Mouse (Mus musculus) forebrain, embryonic 11.5 days (tissue): ENCODE results near the gene Rcan2. TPM values are rescaled to one million over a fixed set of nuclear protein-coding genes. Genes with fewer than 3 reads are reported as not detected.

Experiments used
- ATAC-seq: fragments of 200-750 bp; cut with Nextera tagmentation; replicated peaks from 2 replicates; pipeline ENCODE4 v1.8.0; 2017; ENCODE audit warnings: moderate TSS enrichment; ENCODE audit not compliant: low FRiP score
- DNase-seq: peaks from one replicate; pipeline ENCODE4 v3.0.0-alpha.2; 2017; ENCODE audit warnings: low spot score
- H3K27ac ChIP-seq: fragments of 300-500 bp; sonication (generic); 2 replicates; pipeline ENCODE4 v1.5.1; 2014; ENCODE audit warnings: low read depth, low read length
- H3K27me3 ChIP-seq: fragments of 300-500 bp; sonication (generic); 2 replicates; pipeline ENCODE4 v1.6.1; 2014; ENCODE audit warnings: mild to moderate bottlenecking, low read length, mixed read lengths; ENCODE audit not compliant: control insufficient read depth, insufficient read depth
- H3K36me3 ChIP-seq: fragments of 300-500 bp; sonication (generic); 2 replicates; pipeline ENCODE4 v1.6.1; 2014; ENCODE audit warnings: mild to moderate bottlenecking, low read length, moderate library complexity, mixed read lengths; ENCODE audit not compliant: control insufficient read depth, insufficient read depth
- H3K4me1 ChIP-seq: fragments of 300-500 bp; sonication (generic); replicated peaks from 2 replicates; pipeline ENCODE4 v1.6.1; 2014; ENCODE audit warnings: low read length, mixed read lengths; ENCODE audit not compliant: control insufficient read depth, insufficient read depth
- H3K4me2 ChIP-seq: fragments of 300-500 bp; sonication (generic); 2 replicates; pipeline ENCODE4 v1.6.1; 2014; ENCODE audit warnings: low read depth, mild to moderate bottlenecking, low read length, moderate library complexity, mixed read lengths; ENCODE audit not compliant: severe bottlenecking
- H3K4me3 ChIP-seq: fragments of 300-500 bp; sonication (generic); 2 replicates; pipeline ENCODE4 v1.5.1; 2014; ENCODE audit warnings: low read depth, low read length
- H3K9ac ChIP-seq: fragments of 300-500 bp; sonication (generic); 2 replicates; pipeline ENCODE4 v1.6.1; 2014; ENCODE audit warnings: low read length
- H3K9me3 ChIP-seq: fragments of 300-500 bp; sonication (generic); 2 replicates; pipeline ENCODE4 v1.6.1; 2016; ENCODE audit warnings: low read length, mixed read lengths; ENCODE audit not compliant: control insufficient read depth
- WGBS: fragments of 180-500 bp; shearing (Covaris S2); extraction: QIAGEN DNeasy Blood & Tissue Kit; methylation state at CpG from one replicate; pipeline ENCODE4 v1.1.7; 2014; 5-methylcytosine and 5-hydroxymethylcytosine counted together
- polyA plus RNA-seq: library from polyadenylated mRNA; unstranded; fragments of >200 nt; fragmentation: Nextera tagmentation; extraction: Ambion mirVana; gene quantifications from 2 replicates; pipeline ENCODE4 v1.2.1, GENCODE M21; 2014

The Rcan2 gene
- polyA plus RNA-seq, 1 experiment from 2014 or later: 20.6 TPM

DNA sequence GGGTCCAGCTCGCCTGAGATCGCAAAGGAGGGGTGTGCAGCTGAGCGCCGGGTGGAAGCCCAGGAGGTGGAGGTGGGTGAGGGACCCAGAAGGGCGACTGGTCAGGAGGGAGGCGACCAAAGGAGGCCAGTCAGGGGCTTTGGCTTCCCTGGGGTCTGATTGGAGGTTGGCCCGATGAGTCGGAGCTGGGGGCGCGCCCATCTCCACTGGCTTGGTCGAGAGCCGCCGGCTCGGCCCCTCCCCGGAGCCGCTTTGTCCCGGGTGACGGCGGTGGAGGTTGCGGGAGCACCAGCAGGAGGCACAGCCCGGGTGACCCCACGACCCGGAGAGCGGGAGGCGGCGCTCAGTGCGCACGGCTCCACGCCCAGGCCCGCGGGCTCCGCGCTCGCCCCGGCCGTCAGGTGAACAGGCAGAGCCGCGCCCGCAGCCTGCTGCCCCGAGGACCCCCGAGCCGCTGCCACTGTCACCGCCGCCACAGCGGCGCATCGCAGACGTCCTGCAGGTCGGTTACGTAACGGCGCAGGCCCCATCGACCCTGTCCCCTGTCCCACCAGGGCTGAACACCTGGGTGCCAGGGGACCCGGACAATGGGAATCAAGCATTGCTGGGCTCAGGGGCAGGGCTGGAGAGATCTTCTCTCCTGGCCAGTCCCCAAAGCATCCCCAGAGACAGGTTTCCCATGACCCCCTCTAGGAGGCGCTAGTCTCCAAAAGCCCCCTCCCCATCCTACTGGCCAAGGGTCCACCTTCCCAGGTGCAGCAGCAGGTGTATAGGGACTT, 633 bp downstream of the Rcan2 start:
- H3K4me3 ChIP-seq: peak overlapping the region; percentile 63
- no peaks in the 10 kb centered on the region for H3K9me3 ChIP-seq
- ATAC-seq (peak; percentile 90), DNase-seq (peak; percentile 79)
- under 1% methylated on average over 54 of the region's 55 CpGs for WGBS
- H3K4me1 ChIP-seq: peaks cover 4% of the 10 kb centered on the region; the same call in 1 of the 2 replicates
- H3K9ac ChIP-seq: peak overlapping the region; percentile 66
- H3K27me3 ChIP-seq: no peaks in the 10 kb centered on the region
- H3K27ac ChIP-seq: no peak overlapping the region
- no peaks in the 10 kb centered on the region for H3K36me3 ChIP-seq
- H3K4me2 ChIP-seq: peak overlapping the region; percentile 93

DNA sequence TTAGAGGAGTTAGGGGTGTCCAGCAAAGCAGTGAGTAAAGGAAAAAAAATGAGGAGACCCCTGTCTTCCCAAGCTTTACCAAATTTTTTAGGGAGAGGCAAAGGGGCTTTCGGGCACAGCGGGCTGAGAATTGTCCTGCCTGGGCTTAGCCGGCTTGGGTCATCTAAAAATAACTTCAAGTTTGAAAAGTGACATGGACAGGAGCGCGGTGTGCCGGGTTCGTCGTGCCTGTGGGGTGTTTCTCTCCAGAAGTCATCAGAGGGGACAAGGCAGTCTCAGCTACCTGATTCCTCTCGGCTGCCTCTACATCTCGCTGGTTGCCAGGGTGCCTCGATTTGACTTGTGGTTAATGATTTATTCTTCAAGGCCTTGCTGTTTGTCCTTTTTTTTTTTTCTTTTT, 1.3 kb downstream of the Rcan2 start:
- no peak overlapping the region; the same call in 1 of the 2 replicates for H3K9ac ChIP-seq

DNA sequence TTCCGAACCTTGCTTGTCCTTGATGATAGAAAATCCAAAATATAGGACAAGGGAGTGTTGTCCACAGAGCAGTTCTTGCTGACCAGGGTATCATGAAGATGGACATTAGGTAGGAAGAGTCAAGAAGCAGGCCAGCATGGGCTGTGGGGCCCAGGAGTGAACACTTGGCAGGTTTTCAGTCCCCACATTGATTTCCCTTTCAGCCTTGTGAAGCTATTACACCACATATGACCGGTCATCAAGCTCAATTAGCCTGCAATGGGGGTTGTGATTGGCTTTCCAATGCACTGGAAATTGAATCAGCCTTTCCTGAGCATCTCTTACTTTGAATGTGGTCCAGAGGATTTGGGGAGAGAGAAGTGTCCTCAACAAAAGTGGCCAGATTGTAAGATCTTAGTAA, 2.0 kb downstream of the Rcan2 start:
- Histone ChIP-seq H3K4me2 (no peak overlapping the region), H3K27me3 (no peaks in the 10 kb centered on the region), H3K9me3 (no peaks in the 10 kb centered on the region), H3K9ac (no peak overlapping the region), H3K4me3 (no peak overlapping the region), H3K36me3 (no peaks in the 10 kb centered on the region), H3K27ac (no peak overlapping the region), H3K4me1 (peaks cover 4% of the 10 kb centered on the region; the same call in 1 of the 2 replicates)
- WGBS: 86% methylated on average over 2 of the region's 2 CpGs
- no peak for DNase-seq
- ATAC-seq: no peak

More for the DNA sequence above, 1.3 kb downstream of the Rcan2 start:
- no peaks in the 10 kb centered on the region for H3K27me3 ChIP-seq
- H3K27ac ChIP-seq: no peak overlapping the region
- H3K9me3 ChIP-seq: no peaks in the 10 kb centered on the region
- H3K36me3 ChIP-seq: no peaks in the 10 kb centered on the region
- peak overlapping the region; percentile 93 for H3K4me2 ChIP-seq
- 66% methylated on average over 11 of the region's 11 CpGs for WGBS
- H3K4me1 ChIP-seq: peaks cover 4% of the 10 kb centered on the region; the same call in 1 of the 2 replicates
- ATAC-seq (no peak), DNase-seq (no peak)
- no peak overlapping the region for H3K4me3 ChIP-seq

- no peak for ATAC-seq
- Histone ChIP-seq H3K9me3 (no peaks in the 10 kb centered on the region), H3K9ac (no peak overlapping the region), H3K4me3 (no peak overlapping the region), H3K4me1 (peaks cover 4% of the 10 kb centered on the region; the same call in 1 of the 2 replicates), H3K36me3 (no peaks in the 10 kb centered on the region), H3K27me3 (no peaks in the 10 kb centered on the region), H3K27ac (no peak overlapping the region), H3K4me2 (no peak overlapping the region)
- WGBS: 89% methylated on average over 6 of the region's 6 CpGs
- DNase-seq: no peak
Observed at GRCm38 (mm10) chr17:43803764-43804163, 2.6 kb downstream of the Rcan2 start.

GRCm38 (mm10) chr17:43806841-43807240, 5.7 kb downstream of the Rcan2 start:
- 82% methylated on average over 4 of the region's 4 CpGs for WGBS
- no peak overlapping the region for H3K9ac ChIP-seq
- ATAC-seq (no peak), DNase-seq (no peak)
- no peaks in the 10 kb centered on the region for H3K4me1 ChIP-seq
- no peak overlapping the region for H3K4me3 ChIP-seq
- no peaks in the 10 kb centered on the region for H3K27me3 ChIP-seq
- H3K36me3 ChIP-seq: no peaks in the 10 kb centered on the region
- H3K9me3 ChIP-seq: no peaks in the 10 kb centered on the region
- no peak overlapping the region for H3K27ac ChIP-seq
- H3K4me2 ChIP-seq: no peak overlapping the region

- DNase-seq (no peak), ATAC-seq (no peak)
- H3K27ac ChIP-seq: no peak overlapping the region
- no peak overlapping the region for H3K4me2 ChIP-seq
- no peaks in the 10 kb centered on the region for H3K36me3 ChIP-seq
- no peaks in the 10 kb centered on the region for H3K27me3 ChIP-seq
- H3K9me3 ChIP-seq: no peaks in the 10 kb centered on the region
- no peak overlapping the region for H3K4me3 ChIP-seq
- H3K9ac ChIP-seq: no peak overlapping the region
- 86% methylated on average over 4 of the region's 4 CpGs for WGBS
- H3K4me1 ChIP-seq: no peaks in the 10 kb centered on the region
Observed at GRCm38 (mm10) chr17:43811453-43811852, 10.3 kb downstream of the Rcan2 start.

DNA sequence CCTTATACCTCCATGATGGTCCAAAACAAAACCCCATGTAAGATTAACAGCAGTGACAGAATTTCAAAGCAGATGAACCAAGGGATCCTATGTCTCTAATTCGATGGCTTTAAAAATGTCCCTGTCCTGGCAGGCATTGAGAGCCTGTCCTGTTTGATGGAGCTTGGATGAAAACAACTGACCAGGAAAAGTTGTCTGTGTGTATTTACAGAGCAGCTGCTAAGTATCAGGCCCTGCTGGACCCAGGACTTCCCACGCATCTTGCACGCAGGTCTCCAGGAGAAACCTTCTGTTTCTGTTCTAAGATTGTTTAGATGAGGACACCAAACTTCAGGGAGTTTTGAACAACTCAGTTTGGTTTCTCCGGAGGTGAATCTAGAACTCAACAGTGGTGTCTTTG, 14.2 kb downstream of the Rcan2 start:
- Histone ChIP-seq H3K9me3 (no peaks in the 10 kb centered on the region), H3K4me2 (no peak overlapping the region), H3K4me3 (no peak overlapping the region), H3K27me3 (no peaks in the 10 kb centered on the region), H3K27ac (no peak overlapping the region), H3K36me3 (no peaks in the 10 kb centered on the region), H3K9ac (no peak overlapping the region), H3K4me1 (no peaks in the 10 kb centered on the region)
- DNase-seq (no peak), ATAC-seq (no peak)
- WGBS: 88% methylated on average over 4 of the region's 4 CpGs

DNA sequence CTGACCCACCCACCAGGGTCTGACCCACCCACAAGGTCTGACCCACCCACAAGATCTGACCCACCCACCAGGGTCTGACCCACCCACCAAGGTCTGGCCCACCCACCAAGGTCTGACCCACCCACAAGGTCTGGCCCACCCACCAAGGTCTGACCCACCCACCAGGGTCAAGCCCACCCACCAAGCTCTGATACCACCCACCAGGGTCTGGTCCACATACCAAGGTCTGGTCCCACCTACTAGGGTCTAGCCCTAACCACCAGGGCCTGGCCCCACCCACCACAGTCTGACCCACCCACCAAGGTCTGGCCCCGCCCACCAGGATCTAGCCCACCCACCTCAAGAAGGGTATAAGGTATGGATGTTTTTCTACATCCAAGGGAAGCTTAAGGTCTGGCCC, 15.3 kb downstream of the Rcan2 start:
- ATAC-seq (0 out of 2 replicates have a peak, but pooled peaks have one; percentile 24), DNase-seq (no peak)
- H3K9ac ChIP-seq: no peak overlapping the region
- H3K9me3 ChIP-seq: no peaks in the 10 kb centered on the region
- WGBS: 87% methylated on average over 1 of the region's 1 CpGs
- no peaks in the 10 kb centered on the region for H3K4me1 ChIP-seq
- H3K4me3 ChIP-seq: no peak overlapping the region
- H3K4me2 ChIP-seq: no peak overlapping the region
- no peaks in the 10 kb centered on the region for H3K36me3 ChIP-seq
- H3K27me3 ChIP-seq: no peaks in the 10 kb centered on the region
- no peak overlapping the region for H3K27ac ChIP-seq

DNA sequence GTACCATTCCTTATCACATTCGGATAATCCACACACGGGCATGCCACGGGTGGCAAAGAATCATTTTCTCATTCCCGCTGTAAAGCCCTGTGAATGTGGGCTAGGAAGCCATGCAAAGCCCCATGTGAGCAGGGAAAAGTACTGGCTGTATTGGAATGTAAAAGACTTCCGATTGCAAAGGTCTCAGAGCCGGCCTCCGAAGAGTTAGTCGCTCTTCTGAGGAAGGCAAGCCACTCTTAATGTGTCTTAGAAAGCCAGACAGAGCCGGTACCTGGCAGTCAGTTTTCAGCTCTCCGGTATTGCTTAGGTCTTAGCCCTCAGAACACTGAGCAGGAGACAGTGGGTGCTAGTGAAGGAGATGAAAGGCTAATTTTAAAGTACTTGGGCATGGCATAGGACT, 16.0 kb downstream of the Rcan2 start:
- ATAC-seq (no peak), DNase-seq (no peak)
- H3K27ac ChIP-seq: no peak overlapping the region
- no peaks in the 10 kb centered on the region for H3K4me1 ChIP-seq
- no peaks in the 10 kb centered on the region for H3K9me3 ChIP-seq
- no peaks in the 10 kb centered on the region for H3K27me3 ChIP-seq
- H3K36me3 ChIP-seq: no peaks in the 10 kb centered on the region
- H3K4me2 ChIP-seq: no peak overlapping the region
- no peak overlapping the region for H3K4me3 ChIP-seq
- 87% methylated on average over 10 of the region's 10 CpGs for WGBS
- H3K9ac ChIP-seq: no peak overlapping the region
